Mouse (Mus musculus): ENCODE measurements around the gene Olfr769.
"Not testable (repeated sequence)": the region's sequence is repeated elsewhere in the genome, so short reads cannot be mapped to it uniquely, and the experiment has no call there.

Olfr769 gene

GRCm38 (mm10) chr10:129117761-129118160, at the start of gene Olfr769:
Olfr769 (minus strand) TSS chr10:129117861.
- no peak for DNase-seq

GRCm38 (mm10) chr10:129164651-129165050, 47.0 kb upstream of the Olfr769 start, which contains the start of gene Olfr771:
Olfr771 (minus strand) TSS chr10:129164751.
- DNase-seq: no peak

GRCm38 (mm10) chr10:129138898-129139297, 21.2 kb upstream of the Olfr769 start, which contains the start of gene Olfr770:
Olfr770 (minus strand) TSS chr10:129138998.
- DNase-seq: no peak

GRCm38 (mm10) chr10:129115146-129115545, 2.5 kb downstream of the Olfr769 start:
- no peak for DNase-seq

- DNase-seq: no peak
These were observed 16.4 kb downstream of the Olfr769 start for GRCm38 (mm10) chr10:129101231-129101630.

GRCm38 (mm10) chr10:129099275-129099674, 18.4 kb downstream of the Olfr769 start, which contains the start of gene Olfr768:
Olfr768 (minus strand) TSS chr10:129099375.
- no peak for DNase-seq

- not testable (repeated sequence) for DNase-seq
These were observed 34.9 kb downstream of the Olfr769 start, which contains the start of gene Olfr767 for GRCm38 (mm10) chr10:129082810-129083209. Olfr767 (minus strand) TSS chr10:129082910.

- no peak for DNase-seq
These were observed 48.8 kb downstream of the Olfr769 start, which contains the start of gene Olfr766-ps1 for GRCm38 (mm10) chr10:129068877-129069276. Olfr766-ps1 (minus strand) TSS chr10:129068977.
